Mouse (Mus musculus) testis, adult 2 months (tissue): Measurements from ENCODE around the gene Prkag2.

Experiments
- CTCF ChIP-seq: fragments of 200-500 bp; IDR thresholded peaks from 2 replicates; pipeline ENCODE4 v1.5.1; 2012; ENCODE audit warnings: low read depth, mild to moderate bottlenecking, inconsistent platforms, low read length, moderate library complexity; ENCODE audit not compliant: control insufficient read depth, insufficient read depth, insufficient replicate concordance
- POLR2A ChIP-seq: fragments of 200-500 bp; IDR thresholded peaks from 2 replicates; pipeline ENCODE4 v1.6.1; 2012; ENCODE audit warnings: low read depth, mild to moderate bottlenecking, inconsistent platforms, low read length, moderate library complexity; ENCODE audit not compliant: control insufficient read depth

DNA sequence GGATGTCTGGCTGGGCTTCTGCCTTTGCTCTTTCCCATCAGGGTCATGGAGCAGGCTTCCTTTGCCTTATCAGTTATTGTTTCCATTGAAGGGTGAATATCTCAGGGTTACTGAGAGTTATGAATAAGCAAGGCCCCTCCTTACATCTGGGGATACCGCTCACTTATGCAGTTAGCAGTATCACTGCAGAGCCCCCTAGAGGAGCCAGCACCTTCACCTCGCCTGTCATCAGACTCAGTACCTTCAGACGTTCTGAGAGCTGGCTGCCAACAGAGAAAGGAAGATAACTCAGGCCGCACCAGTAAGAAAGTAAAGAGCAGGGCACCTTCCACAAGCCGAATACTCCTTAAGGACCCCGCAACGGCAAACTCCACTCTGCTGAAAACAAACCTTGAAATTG, 125.3 kb downstream of the Prkag2 start:
- TF ChIP-seq CTCF (no peak), POLR2A (no peak)
